Mouse (Mus musculus) kidney, adult 10 weeks (tissue): Measurements from ENCODE around the gene Hps1. TPM values are rescaled to one million over a fixed set of nuclear protein-coding genes. Genes with fewer than 3 reads are reported as not detected.

Experiments used
- polyA plus RNA-seq: library from polyadenylated mRNA; stranded (reverse); fragments of 350-450 nt; fragmentation: Illumina TruSeq; extraction: RNeasy Lipid Tissue Mini Kit (QIAGEN cat#74804); gene quantifications from one replicate; pipeline ENCODE4 v1.2.3, GENCODE M21; 2014; ENCODE audit warnings: low read depth, low replicate concordance

Hps1 gene
- 0.69 TPM for polyA plus RNA-seq

DNA sequence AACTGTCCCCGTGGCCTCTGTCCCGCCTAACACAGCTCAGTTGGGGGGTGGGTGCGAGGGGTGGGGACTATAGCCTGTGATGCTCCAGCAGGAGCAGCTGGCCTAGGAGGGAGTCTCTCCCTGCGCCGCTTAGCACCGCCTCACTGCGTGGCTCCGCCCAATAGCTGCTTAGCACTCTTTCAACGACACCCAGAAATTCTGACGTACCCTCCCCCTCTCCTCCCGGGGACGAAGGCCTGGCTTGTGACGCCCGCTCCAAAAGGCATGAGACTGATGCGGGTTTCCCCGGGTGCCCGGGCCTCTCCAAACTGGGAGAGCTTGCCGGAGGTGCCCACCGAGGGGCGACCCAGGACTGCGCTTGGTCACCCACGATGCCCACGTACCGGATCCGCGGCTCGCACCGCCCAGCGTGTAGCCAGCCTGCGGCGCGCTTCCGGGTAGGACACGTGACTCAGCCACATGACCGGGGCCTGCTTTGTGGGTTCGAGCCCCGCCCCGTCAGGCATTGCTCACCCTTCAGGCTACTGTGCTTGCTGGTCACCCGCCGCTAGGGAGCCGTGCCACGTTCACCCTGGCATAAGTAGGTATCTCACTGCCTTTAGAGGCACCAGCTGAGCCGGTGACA lies at the start of gene Hps1:
TSS of gene Hps1 (minus strand) at position 448 of the 625 bp plus-strand sequence.

DNA sequence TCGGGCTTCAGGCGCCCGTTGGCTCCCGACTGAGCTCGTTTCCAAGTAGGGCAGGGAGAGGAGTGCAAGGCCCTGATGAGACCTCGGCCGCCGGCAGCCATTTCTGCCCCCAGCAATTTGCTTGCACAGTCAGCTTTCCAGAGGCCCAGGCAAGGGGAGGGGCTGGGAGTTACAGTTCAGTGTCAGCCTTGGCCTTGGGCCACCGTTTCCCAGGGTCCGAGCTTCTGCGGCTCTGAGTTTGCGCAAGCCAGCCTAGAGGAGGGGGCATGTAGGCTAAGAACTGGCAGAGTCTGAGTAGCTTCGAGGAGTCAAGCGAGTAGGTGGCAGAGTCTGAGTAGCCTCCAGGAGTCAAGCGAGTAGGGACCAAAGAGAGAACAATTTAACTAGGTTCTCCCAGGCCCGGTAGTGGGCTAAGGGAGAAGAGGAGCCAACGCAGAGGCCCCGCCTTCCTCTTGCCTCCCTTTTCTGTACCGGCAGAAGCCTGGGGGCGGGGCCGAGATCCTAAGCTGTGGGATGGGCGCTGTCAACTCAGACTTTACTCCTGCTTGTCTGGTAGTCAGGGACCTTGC lies 27.3 kb downstream of the Hps1 start, which contains the start of gene Pyroxd2:
TSS of gene Pyroxd2 (minus strand) at position 413 of the 569 bp plus-strand sequence.

Other genes with a start within 250 kb of the Hps1 start
- gene Loxl4, start 167.2 kb downstream of the Hps1 start, polyA plus RNA-seq, result 3.0 TPM
- 11.5 TPM for gene Pyroxd2, start 27.2 kb downstream of the Hps1 start, polyA plus RNA-seq